Mouse (Mus musculus): Measurements from ENCODE around the gene Etv4.
A peak's percentile ranks its signal among the peaks of the same experiment; 100 is the strongest.

The Etv4 gene

DNA sequence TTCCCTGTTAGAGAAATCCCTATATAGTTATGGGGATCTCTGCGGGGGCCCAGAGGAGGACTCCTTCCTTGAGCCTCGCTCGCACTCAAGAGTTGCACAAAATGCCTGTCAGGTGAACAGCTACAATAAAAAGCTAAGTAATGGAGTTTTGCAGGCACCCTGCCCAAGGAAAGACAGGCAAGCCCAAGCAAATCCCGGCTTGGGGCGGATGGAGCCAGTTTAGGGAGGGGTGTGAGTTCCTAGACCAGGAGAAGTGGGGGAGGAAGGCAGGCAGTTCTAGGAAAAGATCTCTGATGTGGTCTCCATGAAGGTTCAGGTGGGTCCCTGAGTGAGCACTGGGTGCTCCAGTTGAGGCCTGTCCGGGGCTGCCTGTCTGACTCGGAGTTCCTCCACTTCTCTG is 1.5 kb upstream of the Etv4 start:
- DNase-seq (ENCODE audit: low spot score in 2 of 2) = no peak

DNA sequence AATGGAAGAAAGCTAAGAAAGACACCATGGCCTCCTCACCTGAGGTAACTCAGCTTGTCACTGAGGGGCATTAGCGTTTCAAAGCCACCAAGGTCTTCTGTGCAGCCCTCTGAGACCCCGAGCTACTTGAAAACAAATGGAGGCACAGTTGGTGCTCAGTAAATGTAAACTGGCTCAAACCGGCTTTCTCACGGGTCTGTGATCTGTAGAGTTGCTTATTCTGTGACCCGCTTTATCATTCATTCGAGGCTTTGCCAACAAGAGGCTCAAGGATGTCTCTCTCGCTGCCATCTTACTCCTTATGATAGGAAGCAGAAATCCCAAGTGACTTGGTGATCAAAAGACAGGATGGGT is 658 bp upstream of the Etv4 start:
- no peak for DNase-seq (ENCODE audit: low spot score in 2 of 2)

DNA sequence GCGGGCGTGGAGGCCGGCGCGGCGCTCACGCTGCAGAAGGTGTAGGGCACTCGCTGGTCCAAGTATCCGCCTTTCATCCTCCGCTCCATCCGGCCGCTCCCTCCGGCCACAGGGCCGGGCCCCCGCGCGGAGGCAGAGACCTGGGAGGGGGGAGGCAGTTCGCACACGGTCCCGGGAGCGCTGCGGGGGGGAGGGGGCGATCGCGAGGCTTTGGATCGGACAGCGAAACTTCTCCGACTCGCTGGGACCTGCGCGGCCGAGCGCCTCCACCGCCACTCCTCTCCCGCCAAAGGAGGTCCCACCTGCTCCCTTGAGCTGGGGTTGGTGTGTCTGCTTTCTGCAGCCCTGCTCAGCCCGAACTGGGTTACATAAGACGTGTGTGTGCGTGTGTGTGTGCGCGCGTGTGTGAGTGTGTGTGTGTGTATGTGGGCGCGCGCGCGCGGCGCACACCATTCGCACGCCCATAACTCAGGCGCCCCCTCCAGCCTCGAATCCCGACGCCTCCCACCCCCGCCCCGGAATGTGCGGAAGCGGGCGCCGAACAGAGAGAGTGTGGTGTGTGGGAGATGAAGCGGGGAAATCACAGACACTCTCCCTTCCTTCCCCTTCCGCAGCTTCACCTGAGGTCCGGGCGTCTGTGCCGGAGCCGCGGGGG is 556 bp downstream of the Etv4 start:
- peak; percentile 66 to 69 for DNase-seq (ENCODE audit: low spot score in 2 of 2)

DNA sequence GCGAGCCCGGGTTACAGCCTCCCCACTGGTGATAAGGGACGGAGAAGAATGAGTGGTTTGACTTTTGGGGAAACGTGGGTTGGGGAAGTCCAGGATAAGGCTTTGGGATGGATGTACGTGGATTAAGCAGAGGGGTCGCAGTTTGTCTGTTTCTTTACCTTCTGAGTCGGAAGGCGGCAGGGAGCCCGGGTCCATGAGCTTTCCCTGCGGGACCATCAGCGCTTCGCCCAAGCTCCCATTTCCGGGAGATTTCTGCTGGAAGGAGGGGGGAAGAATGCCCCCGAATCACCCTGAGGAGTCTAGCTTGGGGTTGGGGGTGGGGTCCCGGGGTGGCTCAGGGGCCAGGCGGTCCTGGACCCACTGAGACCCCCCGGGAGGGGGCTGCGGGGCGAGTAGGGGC is 1.1 kb downstream of the Etv4 start:
- no peak for DNase-seq (ENCODE audit: low spot score in 2 of 2)

DNA sequence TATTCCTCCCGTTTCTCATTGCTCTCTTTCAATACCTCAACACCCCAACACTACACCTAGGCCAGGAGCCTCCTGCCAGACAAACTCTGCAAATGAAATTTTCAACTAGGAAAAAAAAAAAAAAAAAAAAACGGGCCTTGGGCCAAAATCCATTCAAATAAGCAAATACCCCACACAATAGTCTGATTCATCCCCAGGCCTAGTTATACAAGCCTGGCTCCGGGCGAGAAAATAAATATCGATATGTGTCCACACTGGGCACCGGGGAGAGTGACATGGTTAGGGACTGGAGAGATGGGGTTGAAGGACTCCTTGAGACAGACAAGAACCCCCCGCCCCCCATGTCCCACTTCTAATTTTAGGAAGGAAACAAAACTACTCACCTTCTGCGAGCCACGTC is 1.6 kb downstream of the Etv4 start:
- no peak for DNase-seq (ENCODE audit: low spot score in 2 of 2)

DNA sequence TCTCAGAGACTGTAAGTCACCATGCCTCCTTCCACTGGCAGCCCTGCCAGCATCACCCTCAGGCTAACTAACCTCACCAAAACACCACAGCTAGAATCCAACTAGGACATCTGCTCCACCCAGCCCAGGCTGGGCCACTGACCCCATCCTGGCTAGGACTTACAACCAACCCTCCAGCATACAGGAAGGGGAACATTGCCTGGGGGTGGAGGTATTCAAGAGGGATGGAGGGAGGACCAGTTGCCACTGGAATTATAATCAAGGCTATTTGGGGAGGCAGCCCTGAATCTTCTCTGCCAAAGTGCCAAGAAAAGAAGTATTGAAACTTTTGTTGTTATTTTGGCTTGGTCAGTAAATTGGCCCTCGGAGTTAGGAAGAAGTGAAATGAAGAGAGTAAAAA is 2.0 kb downstream of the Etv4 start:
- DNase-seq (ENCODE audit: low spot score in 2 of 2) = peak; percentile 58 to 65

DNA sequence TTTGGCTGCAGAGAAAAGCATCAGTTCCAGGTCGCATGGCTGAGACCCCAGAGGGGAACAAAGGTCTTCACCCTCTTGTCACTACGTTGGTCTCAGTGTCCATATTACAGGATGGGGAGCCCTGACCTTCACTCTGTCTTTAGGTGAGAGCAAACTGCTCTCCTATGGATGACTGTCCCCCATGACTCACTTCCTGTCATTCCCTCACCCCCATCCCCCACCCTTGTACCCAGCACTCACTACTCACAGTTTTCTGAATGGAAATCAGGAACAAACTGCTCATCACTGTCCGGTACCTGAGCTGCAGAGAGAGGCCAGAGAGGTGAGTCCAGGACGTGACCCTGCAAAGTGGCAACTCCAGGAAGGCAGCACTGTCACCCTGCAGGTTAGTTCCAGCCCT is 8.3 kb downstream of the Etv4 start:
- no peak for DNase-seq (ENCODE audit: low spot score in 2 of 2)

DNA sequence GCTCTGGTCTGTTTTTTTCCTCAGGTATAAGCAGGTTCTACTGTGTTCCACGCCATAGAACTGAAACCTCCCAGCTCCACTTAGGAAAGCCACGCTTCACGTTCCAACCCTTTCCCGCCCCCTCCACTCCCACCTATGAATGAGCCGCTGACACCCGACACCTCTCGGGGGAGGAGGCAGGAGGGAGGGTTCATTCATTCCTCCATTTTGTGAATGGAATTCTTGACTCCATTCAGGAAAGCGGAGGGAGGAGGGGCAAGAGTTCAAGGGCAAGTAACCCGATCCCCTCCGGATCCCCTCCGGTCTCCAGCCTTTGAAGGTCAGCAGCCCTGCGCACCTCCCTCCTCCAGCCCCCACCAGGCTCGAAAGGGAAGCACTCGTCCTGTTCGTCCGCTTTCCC is 12.7 kb downstream of the Etv4 start:
- DNase-seq (ENCODE audit: low spot score in 2 of 2) = peak in 1 of 2 experiments; percentile 48

DNA sequence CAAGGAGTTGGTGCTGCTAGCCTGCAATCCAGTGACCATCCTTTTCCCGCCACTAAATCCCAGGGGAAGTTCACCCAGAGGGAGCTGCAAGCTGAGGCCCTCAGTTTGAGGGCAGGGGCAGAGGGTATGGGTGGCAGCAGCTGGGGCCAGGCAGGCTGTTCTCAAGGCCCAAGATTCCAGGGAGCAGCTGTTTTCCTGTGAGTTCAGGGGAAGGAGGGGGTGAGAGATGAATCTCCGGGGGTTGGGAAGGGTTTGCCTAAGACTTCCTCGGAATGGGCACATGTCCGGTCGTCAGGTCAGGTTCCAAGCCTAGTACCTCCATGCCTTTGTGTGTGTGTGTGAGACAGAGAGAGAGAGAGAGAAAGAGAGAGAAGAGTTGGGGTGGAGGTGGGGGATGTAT is 13.1 kb downstream of the Etv4 start:
- DNase-seq (ENCODE audit: low spot score in 2 of 2) = no peak

DNA sequence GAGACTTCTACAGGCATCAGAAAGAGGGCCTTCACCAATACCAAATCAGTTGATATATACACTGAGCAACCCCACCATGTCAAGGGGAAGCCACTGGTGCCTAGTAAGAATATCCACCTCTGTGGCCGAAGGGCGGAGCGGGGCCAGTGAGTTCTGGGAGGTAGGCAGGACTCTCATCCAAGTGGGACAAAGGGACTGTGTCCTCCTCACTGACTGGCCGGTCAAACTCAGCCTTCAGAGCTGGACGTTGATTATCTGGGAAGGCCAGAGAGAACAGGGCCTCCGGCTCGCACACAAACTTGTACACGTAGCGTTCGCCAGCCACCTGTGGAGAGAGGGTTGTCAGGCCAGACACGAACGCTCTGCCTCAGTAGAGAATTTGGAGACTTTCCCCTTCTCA is 14.9 kb downstream of the Etv4 start:
- DNase-seq (ENCODE audit: low spot score in 2 of 2) = no peak

DNA sequence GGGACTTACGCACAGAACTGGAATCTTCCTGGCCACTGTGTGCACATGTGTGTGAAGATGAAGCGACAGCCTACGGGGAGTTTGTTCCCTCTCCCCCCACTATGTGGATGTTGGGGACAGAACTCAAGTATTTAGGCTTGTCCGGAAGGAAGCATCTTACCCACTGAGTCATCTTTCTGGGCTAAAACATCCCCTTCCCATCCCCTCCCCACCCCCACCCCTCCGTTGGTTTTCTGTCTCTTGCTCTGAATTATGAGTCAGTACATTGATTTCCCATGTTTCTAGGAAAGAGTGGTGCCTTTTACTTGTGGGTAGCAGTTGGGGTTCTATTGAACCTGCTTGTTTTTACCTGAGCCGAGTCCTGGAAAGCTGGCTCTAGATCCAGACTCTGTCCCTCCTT is 16.4 kb downstream of the Etv4 start:
- DNase-seq (ENCODE audit: low spot score in 2 of 2) = no peak

DNA sequence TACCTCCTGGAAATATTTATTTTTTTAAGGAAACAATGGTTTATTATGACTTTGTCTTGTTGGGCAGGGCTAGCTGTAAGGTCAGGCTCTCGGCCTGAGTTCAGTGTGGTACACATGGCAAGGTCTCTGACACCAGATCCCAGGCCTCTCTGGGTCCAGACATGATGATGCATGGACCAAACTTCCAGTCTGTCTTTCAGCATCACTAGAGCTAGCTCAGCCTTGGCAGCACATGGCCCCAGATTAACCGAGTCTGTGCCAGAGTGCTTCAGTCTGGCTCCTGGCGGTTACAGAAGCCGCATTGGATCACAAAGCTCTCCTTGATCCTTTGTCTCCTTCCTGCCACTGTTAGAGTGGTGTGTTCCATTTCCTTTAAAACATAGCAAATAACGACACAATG is 17.8 kb downstream of the Etv4 start:
- no peak for DNase-seq (ENCODE audit: low spot score in 2 of 2)

DNA sequence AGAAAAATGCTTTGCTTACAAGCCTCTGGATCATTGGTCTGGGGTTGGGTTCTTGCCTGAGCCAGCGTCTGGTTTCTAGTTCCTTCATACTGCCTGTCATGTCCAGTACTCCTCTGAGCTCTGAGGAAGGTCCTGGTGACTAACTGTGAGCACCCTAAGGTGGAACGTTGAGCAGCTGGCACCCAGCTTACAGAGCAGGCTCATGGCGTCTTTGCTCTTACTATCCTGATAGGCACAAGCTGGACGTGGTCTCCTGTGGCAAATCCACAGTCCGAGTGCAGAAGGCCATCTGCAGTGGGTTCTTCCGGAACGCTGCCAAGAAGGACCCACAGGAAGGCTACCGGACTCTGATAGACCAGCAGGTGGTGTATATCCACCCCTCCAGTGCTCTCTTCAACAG is 20.6 kb downstream of the Etv4 start:
- DNase-seq (ENCODE audit: low spot score in 2 of 2) = no peak

DNA sequence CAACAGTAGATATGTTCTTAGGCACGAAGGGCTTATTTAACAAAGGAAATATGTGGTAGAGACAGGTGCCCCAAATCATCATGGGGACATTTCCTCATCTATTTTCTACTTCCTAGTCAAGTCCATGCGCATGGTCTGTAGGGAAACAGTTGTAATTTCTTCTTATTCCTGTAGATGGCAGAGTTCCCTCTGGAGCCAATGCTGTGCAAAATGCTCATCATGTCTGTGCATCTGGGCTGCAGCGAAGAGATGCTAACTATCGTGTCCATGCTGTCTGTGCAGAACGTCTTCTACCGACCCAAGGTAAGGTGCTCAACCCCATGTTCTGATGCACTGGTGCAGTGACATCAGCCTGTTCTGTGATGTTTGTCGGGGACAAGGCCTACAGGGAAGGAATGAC is 21.4 kb downstream of the Etv4 start:
- peak in 1 of 2 experiments; percentile 58 for DNase-seq (ENCODE audit: low spot score in 2 of 2)

DNA sequence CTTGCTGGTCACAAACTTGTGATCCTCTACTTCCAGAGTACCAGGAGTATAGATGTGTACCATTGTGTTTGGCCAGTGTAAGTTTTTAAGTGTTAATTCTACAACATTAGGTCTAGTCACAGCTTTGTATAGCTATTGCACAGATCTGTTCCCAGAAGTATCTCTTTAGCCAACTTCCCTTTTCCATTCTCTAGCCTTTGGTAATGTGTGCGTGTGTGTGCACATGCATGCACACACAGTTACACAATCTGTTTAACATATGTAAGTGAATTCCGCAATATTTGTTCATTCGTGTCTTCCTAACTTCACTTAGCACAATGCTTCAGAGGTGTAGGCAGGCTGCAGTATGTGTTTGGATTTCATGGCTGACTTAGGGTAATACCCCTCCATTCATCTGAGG is 25.6 kb downstream of the Etv4 start:
- DNase-seq (ENCODE audit: low spot score in 2 of 2) = no peak

DNA sequence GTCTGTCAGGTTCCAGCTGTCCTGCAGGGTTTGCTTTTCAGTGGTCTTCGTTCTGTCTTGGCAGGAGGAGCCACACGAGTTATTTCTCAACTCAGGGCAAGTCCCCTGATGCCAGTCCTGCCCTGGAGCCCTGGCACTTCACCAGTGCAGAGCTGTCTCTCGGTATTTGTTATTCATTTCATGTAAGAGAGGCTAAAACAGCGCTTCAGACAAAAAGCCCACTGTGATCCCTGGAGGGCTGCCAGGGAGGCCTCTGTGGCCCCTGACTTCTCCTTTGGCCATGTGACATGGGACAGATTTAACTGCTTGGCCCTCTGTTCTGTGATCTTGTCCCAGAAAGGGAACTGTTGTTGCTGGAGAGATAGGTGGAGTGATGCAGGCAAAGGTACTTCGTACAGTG is 26.7 kb downstream of the Etv4 start:
- DNase-seq (ENCODE audit: low spot score in 2 of 2) = peak; percentile 72 to 75

DNA sequence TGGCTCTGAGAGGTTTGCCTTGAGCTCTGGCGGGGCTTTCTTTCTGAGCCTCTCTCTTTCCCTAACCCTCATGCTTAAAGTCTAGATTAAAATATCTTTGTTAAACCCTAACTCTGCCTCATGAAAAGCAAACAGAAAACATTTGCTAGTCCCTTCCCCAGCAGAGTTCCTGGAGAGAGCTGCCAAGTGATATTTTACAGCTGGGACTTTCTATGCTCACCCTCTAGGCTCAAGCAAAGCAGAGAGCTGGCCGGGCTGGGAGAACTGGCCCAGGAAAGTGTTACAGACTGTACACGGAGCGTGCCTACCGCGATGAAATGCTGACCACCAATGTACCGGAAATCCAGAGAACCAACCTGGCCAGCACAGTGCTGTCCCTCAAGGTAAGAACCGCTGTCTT is 27.8 kb downstream of the Etv4 start:
- DNase-seq (ENCODE audit: low spot score in 2 of 2) = no peak

DNA sequence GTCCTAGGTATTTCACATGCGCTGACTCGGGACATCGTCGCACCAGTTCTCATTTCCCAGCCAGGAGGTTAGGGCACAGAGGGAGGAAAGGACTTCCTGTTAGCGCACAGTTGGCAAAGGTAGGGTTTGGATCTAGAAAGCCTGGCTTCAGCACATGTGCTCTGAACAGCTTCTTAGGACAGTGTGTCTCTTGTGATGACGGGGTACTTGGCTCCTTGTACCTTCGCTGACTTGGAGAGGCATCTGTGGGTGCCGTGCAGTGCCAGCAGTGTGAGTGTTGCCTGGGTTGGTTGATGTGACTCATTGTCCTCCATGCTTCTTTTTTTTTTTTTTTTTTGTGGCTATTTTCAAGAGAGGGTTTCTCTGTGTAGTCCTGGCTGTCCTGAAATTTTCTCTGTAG is 28.6 kb downstream of the Etv4 start:
- no peak for DNase-seq (ENCODE audit: low spot score in 2 of 2)

DNA sequence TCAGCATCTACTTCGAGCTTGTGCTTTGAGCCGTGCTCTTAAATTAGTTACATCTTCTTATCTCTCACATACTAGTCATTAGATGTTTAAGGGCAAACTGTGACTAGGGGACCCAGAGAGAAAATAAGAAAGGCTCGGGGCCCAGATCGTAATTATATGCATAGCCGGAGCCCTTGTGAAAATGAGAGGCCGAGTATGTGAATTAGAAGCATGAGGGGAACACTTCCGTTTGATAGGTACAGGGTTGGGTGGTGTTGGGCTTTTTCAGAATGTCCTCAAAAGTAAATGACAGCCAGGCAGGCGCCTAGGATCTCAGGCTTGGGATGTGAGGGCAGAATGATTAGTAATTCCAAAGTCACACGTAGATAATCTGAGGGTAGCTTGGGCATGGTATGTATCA is 51.6 kb downstream of the Etv4 start:
- no peak for DNase-seq (ENCODE audit: low spot score in 2 of 2)

DNA sequence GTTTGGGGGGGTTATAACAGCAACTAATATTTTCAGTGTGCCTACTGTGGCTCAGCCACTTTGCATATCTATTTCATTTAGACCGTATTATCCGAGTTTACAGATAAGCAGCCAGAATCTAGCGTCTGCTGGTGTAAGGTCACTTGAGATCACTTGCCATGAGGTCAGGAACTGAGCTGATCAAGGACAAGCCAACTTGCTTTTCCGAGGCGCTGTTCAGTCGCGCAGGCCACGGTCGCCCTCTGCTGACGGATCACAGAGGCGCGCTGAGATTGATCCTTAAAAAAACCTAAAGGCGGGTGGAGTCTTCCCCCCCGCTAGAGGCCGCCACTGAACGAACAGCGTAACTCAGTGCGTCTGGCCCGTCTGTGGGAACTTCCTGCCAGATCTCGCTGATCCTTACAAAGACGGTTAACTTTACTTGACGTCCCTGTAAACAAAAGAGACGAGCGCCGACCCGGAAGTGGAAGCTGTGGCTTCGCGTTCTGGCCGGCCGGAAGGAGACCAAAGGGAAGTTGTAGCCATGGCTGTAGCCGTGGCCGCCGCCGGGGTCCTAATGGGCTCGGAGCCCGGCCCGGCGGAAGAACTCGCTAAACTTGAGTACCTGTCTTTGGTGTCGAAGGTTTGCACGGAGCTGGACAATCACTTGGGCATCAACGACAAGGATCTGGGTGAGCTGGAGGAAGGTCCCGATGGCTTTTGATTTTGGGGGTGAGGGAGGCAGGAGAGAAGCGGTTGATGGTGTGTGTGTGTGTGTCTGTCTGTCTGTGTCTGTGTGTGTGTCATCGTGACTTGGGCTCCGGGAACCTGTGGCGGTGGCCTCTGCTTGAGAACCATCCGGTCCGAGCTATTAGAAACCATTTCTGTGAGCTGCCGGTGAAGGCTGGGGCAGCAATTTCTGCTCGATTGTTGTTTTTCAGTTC is 52.4 kb downstream of the Etv4 start, which contains the start of gene Dhx8:
TSS of gene Dhx8 (plus strand) at position 402 of the 923 bp plus-strand sequence.
- DNase-seq (ENCODE audit: low spot score in 2 of 2) = peak; percentile 98 to 99

DNA sequence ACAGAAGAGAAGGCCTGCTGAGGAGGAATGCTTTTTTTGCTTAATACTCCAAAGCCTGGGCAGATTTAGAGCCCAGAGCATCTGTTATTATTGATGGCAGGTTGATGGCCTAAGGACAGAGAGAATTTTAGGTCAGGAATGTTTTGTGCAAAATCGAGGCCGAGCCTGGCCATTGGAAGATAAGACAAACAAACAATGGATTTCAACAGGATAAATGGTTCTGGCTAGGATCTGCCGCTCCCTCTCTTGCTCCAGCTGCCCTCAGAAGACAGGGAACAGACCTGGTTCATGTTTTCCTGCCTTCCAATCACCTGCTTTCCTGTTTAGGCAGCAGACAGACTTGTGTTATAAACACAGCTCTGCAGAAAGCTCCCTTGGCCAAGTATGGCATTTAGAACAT is 55.9 kb downstream of the Etv4 start:
- DNase-seq (ENCODE audit: low spot score in 2 of 2) = no peak

DNA sequence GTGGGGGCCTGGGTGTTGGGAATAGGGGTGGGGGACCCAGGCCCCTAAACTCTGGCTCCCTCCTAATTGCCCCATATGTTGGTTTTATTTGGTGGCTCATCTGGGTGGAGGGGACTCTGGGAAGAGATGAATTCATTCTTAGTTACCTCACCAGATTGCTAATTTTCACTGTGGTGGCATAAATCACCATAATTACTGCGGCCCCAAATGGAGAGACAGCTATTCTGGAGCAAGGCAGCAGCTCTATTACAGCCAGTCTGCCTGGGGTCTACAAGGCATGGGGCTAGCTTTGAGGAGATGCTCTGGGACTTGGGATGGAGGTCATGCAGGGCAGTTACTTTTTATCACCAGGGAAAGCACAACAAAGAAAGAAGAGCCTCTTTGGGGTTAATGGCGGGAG is 58.4 kb downstream of the Etv4 start:
- no peak for DNase-seq (ENCODE audit: low spot score in 2 of 2)

DNA sequence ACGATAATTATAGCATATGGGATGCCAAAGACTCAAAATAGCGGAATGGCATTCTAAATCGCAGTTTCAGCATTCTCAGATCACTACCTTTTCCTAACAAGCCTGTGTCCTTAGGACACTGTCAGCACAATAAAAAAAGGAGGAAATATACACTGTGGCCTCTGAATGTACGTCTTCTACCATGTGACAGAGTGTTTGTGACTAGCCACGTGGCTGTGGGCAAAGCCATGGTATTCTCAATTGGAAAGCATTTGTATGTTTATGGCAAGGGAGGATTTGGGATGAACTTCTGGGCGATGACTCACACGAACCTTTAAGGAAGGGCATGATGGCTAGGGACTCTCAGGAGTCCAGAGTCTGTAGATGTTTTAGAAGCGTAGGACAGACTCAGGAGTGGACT is 60.1 kb downstream of the Etv4 start:
- no peak for DNase-seq (ENCODE audit: low spot score in 2 of 2)

Measured in right cerebral cortex, postnatal 10 days (tissue).